Mouse (Mus musculus): Measurements from ENCODE around the gene Sgip1.

DNA sequence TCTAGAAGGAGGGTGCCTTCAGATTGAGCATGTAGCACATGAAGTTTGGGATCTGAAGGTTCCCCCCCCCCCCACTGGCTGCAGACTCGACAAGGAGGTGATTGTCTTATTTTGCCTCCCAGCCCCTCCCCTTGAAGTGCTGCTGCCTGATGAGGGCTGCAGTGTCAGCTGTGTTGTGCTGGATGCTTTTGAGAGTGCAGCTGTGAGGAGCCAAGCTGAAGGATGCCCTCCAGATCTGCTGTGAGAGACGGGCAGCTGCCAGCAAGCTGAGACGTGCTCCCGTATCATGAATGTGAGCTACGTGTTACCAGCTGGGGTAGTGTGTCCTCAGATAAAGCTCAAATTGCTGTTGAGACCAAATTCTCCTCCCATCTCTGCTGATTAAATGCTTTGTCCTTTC, 63.5 kb downstream of the Sgip1 start:
- TF ChIP-seq POLR2A (IDR thresholded peaks at IDR 0.05; ENCODE audit: low read depth, low read length) = no peak
- no peak for TF ChIP-seq CTCF (IDR thresholded peaks at IDR 0.05; ENCODE audit: extremely low read depth, insufficient read length, insufficient replicate concordance, low read depth, low read length)

Measured in small intestine, adult 2 months (tissue).